Mouse (Mus musculus): Measurements from ENCODE around the gene Gm3488. TPM values are rescaled to one million over a fixed set of nuclear protein-coding genes. Genes with fewer than 3 reads are reported as not detected.
"Not testable (repeated sequence)": the region's sequence is repeated elsewhere in the genome, so short reads cannot be mapped to it uniquely, and the experiment has no call there.

Gm3488 gene
- polyA plus RNA-seq (2014; fragmentation: Nextera tagmentation; extraction: Ambion mirVana), result 15.4 and 22.2 TPM in 2 replicates

GRCm38 (mm10) chr14:5501374-5501773, at the start of gene Gm3488:
Gene Gm3488 (plus strand): TSS chr14:5501674.
- not testable (repeated sequence) for H3K36me3 ChIP-seq (ENCODE audit: control insufficient read depth, insufficient read depth, low read length); H3K4me3 ChIP-seq (ENCODE audit: low read depth, low read length); H3K9me3 ChIP-seq (ENCODE audit: control insufficient read depth, low read length); H3K9ac ChIP-seq (replicated peaks; ENCODE audit: low read depth, low read length); H3K27me3 ChIP-seq (ENCODE audit: control insufficient read depth, insufficient read depth, low read length); H3K27ac ChIP-seq (ENCODE audit: low read depth, low read length); H3K4me2 ChIP-seq (ENCODE audit: low read depth, low read length); ATAC-seq (ENCODE audit: low read depth); H3K4me1 ChIP-seq (ENCODE audit: control insufficient read depth, insufficient read depth, low read length)
- WGBS, result no CpG with 5 or more reads among the region's 35 CpGs

- H3K4me2 ChIP-seq (ENCODE audit: low read depth, low read length); H3K27ac ChIP-seq (ENCODE audit: low read depth, low read length); H3K4me1 ChIP-seq (ENCODE audit: control insufficient read depth, insufficient read depth, low read length); H3K36me3 ChIP-seq (ENCODE audit: control insufficient read depth, insufficient read depth, low read length); H3K27me3 ChIP-seq (ENCODE audit: control insufficient read depth, insufficient read depth, low read length); H3K9me3 ChIP-seq (ENCODE audit: control insufficient read depth, low read length); ATAC-seq (ENCODE audit: low read depth); H3K4me3 ChIP-seq (ENCODE audit: low read depth, low read length); H3K9ac ChIP-seq (replicated peaks; ENCODE audit: low read depth, low read length): not testable (repeated sequence)
- WGBS, result no CpG with 5 or more reads among the region's 3 CpGs
Measured at GRCm38 (mm10) chr14:5455367-5455766, 46.1 kb upstream of the Gm3488 start, which contains the start of gene Gm3194. Gene Gm3194 (minus strand): TSS chr14:5455467.

GRCm38 (mm10) chr14:5460469-5460868, 41.0 kb upstream of the Gm3488 start:
- not testable (repeated sequence) for H3K27ac ChIP-seq (ENCODE audit: low read depth, low read length); H3K4me2 ChIP-seq (ENCODE audit: low read depth, low read length); H3K9ac ChIP-seq (replicated peaks; ENCODE audit: low read depth, low read length); H3K9me3 ChIP-seq (ENCODE audit: control insufficient read depth, low read length); H3K4me1 ChIP-seq (ENCODE audit: control insufficient read depth, insufficient read depth, low read length); H3K36me3 ChIP-seq (ENCODE audit: control insufficient read depth, insufficient read depth, low read length); H3K4me3 ChIP-seq (ENCODE audit: low read depth, low read length); H3K27me3 ChIP-seq (ENCODE audit: control insufficient read depth, insufficient read depth, low read length)
- peak; percentile 86 for ATAC-seq (ENCODE audit: low read depth)
- WGBS, result no CpG with 5 or more reads among the region's 19 CpGs

GRCm38 (mm10) chr14:5477730-5478129, 23.7 kb upstream of the Gm3488 start, which contains the start of gene Gm8246:
Gene Gm8246 (minus strand): TSS chr14:5477830.
- no CpG with 5 or more reads among the region's 3 CpGs for WGBS
- not testable (repeated sequence) for H3K27me3 ChIP-seq (ENCODE audit: control insufficient read depth, insufficient read depth, low read length); H3K27ac ChIP-seq (ENCODE audit: low read depth, low read length); H3K9me3 ChIP-seq (ENCODE audit: control insufficient read depth, low read length); H3K4me1 ChIP-seq (ENCODE audit: control insufficient read depth, insufficient read depth, low read length); H3K36me3 ChIP-seq (ENCODE audit: control insufficient read depth, insufficient read depth, low read length); H3K4me3 ChIP-seq (ENCODE audit: low read depth, low read length); H3K4me2 ChIP-seq (ENCODE audit: low read depth, low read length); ATAC-seq (ENCODE audit: low read depth); H3K9ac ChIP-seq (replicated peaks; ENCODE audit: low read depth, low read length)

- 75% methylated on average over 4 of the region's 5 CpGs for WGBS
- H3K4me1 ChIP-seq (ENCODE audit: control insufficient read depth, insufficient read depth, low read length); ATAC-seq (ENCODE audit: low read depth); H3K9ac ChIP-seq (replicated peaks; ENCODE audit: low read depth, low read length); H3K4me3 ChIP-seq (ENCODE audit: low read depth, low read length); H3K9me3 ChIP-seq (ENCODE audit: control insufficient read depth, low read length); H3K27ac ChIP-seq (ENCODE audit: low read depth, low read length); H3K4me2 ChIP-seq (ENCODE audit: low read depth, low read length); H3K27me3 ChIP-seq (ENCODE audit: control insufficient read depth, insufficient read depth, low read length); H3K36me3 ChIP-seq (ENCODE audit: control insufficient read depth, insufficient read depth, low read length): not testable (repeated sequence)
Measured at GRCm38 (mm10) chr14:5483907-5484306, 17.6 kb upstream of the Gm3488 start, which contains the start of gene Gm3187. Gene Gm3187 (plus strand): TSS chr14:5484207.

GRCm38 (mm10) chr14:5538196-5538595, 36.7 kb downstream of the Gm3488 start, which contains the start of gene Gm3532:
Gene Gm3532 (plus strand): TSS chr14:5538496.
- not testable (repeated sequence) for H3K9me3 ChIP-seq (ENCODE audit: control insufficient read depth, low read length); H3K27me3 ChIP-seq (ENCODE audit: control insufficient read depth, insufficient read depth, low read length); H3K4me3 ChIP-seq (ENCODE audit: low read depth, low read length); H3K4me2 ChIP-seq (ENCODE audit: low read depth, low read length); H3K9ac ChIP-seq (replicated peaks; ENCODE audit: low read depth, low read length); H3K36me3 ChIP-seq (ENCODE audit: control insufficient read depth, insufficient read depth, low read length); H3K4me1 ChIP-seq (ENCODE audit: control insufficient read depth, insufficient read depth, low read length); H3K27ac ChIP-seq (ENCODE audit: low read depth, low read length); ATAC-seq (ENCODE audit: low read depth)
- WGBS, result no CpG with 5 or more reads among the region's 2 CpGs

Other genes with a start within 250 kb of the Gm3488 start
- 0.16 TPM in 1 of 2 replicates, not detected in the other for gene Gm3526, start 241.1 kb upstream of the Gm3488 start, polyA plus RNA-seq (2014; fragmentation: Nextera tagmentation; extraction: Ambion mirVana)
- gene Gm3542, start 166.7 kb upstream of the Gm3488 start, polyA plus RNA-seq (2014; fragmentation: Nextera tagmentation; extraction: Ambion mirVana), result not detected in 2 replicates
- 0.90 and 1.8 TPM in 2 replicates for gene Gm3500, start 112.6 kb upstream of the Gm3488 start, polyA plus RNA-seq (2014; fragmentation: Nextera tagmentation; extraction: Ambion mirVana)
- gene Gm3194, start 46.2 kb upstream of the Gm3488 start, polyA plus RNA-seq (2014; fragmentation: Nextera tagmentation; extraction: Ambion mirVana), result 3.4 and 4.2 TPM in 2 replicates
- not detected in 2 replicates for gene Gm8246, start 23.8 kb upstream of the Gm3488 start, polyA plus RNA-seq (2014; fragmentation: Nextera tagmentation; extraction: Ambion mirVana)
- gene Gm3187, start 17.5 kb upstream of the Gm3488 start, polyA plus RNA-seq (2014; fragmentation: Nextera tagmentation; extraction: Ambion mirVana), result 0.20 TPM in 1 of 2 replicates, not detected in the other
- gene Gm3532, start 36.8 kb downstream of the Gm3488 start, polyA plus RNA-seq (2014; fragmentation: Nextera tagmentation; extraction: Ambion mirVana), result not detected in 2 replicates
- gene Gm8265, start 131.4 kb downstream of the Gm3488 start, polyA plus RNA-seq (2014; fragmentation: Nextera tagmentation; extraction: Ambion mirVana), result not detected in 2 replicates
- gene Gm9603, start 185.8 kb downstream of the Gm3488 start, polyA plus RNA-seq (2014; fragmentation: Nextera tagmentation; extraction: Ambion mirVana), result not detected in 2 replicates
- 0.72 and 1.8 TPM in 2 replicates for gene Gm3373, start 239.9 kb downstream of the Gm3488 start, polyA plus RNA-seq (2014; fragmentation: Nextera tagmentation; extraction: Ambion mirVana)

All from neural tube, embryonic 14.5 days (tissue).